Mouse (Mus musculus) midbrain, embryonic 10.5 days (tissue): ENCODE data around the gene Epas1. TPM values are rescaled to one million over a fixed set of nuclear protein-coding genes. Genes with fewer than 3 reads are reported as not detected.
A peak's percentile ranks its signal among the peaks of the same experiment; 100 is the strongest.

Experiments used
- DNase-seq: peaks from one replicate; pipeline ENCODE4 v3.0.0-alpha.2; 2017; ENCODE audit warnings: low spot score
- H3K27ac ChIP-seq: fragments of 300-500 bp; sonication (generic); replicated peaks from 2 replicates; pipeline ENCODE4 v1.5.1; 2016; ENCODE audit warnings: mild to moderate bottlenecking
- H3K27me3 ChIP-seq: fragments of 300-500 bp; sonication (generic); 2 replicates; pipeline ENCODE4 v1.6.1; 2016; ENCODE audit warnings: low read depth, mild to moderate bottlenecking; ENCODE audit not compliant: poor library complexity, severe bottlenecking
- H3K36me3 ChIP-seq: fragments of 300-500 bp; sonication (generic); 2 replicates; pipeline ENCODE4 v1.6.1; 2016; ENCODE audit warnings: mild to moderate bottlenecking, moderate library complexity
- H3K4me1 ChIP-seq: fragments of 300-500 bp; sonication (generic); 2 replicates; pipeline ENCODE4 v1.6.1; 2016
- H3K4me3 ChIP-seq: fragments of 300-500 bp; sonication (generic); 2 replicates; pipeline ENCODE4 v1.5.1; 2016; ENCODE audit warnings: mild to moderate bottlenecking, moderate library complexity
- H3K9me3 ChIP-seq: fragments of 300-500 bp; sonication (generic); replicated peaks from 2 replicates; pipeline ENCODE4 v1.6.1; 2016; ENCODE audit warnings: mild to moderate bottlenecking
- WGBS: fragments of 180-500 bp; shearing (Covaris S2); methylation state at CpG from one replicate; pipeline ENCODE4 v1.1.7; 2016; 5-methylcytosine and 5-hydroxymethylcytosine counted together
- polyA plus RNA-seq: library from polyadenylated mRNA; unstranded; fragments of >200 nt; fragmentation: Nextera tagmentation; extraction: Ambion mirVana; gene quantifications from 2 replicates; pipeline ENCODE4 v1.2.1, GENCODE M21; 2016

Epas1 gene
- polyA plus RNA-seq, 1 experiment from 2014 or later, result 2.0 TPM

DNA sequence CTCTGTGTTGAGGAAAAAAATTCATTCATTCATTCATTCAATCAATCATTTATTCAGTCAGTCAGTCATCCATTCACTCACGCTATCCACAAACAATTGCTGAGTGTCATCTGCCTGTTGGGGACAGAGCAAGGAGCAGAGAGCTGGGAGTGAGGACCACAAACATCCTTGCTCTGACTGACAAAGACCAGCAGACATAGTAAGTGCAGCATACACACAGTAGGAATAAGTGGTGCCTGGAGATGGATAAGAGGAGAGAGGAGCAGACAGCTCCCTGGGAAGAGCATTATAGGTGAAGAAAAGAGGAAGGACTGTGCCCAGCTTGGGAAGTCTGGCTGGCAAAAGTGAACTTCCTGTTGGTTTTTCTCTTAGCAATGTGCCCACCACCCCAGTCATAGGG, 21.0 kb upstream of the Epas1 start:
- WGBS, result 76% methylated on average over 1 of the region's 1 CpGs
- Histone ChIP-seq H3K27me3 (no peaks in the 10 kb centered on the region), H3K27ac (no peak overlapping the region), H3K4me3 (peak overlapping the region; percentile 35; the same call in 1 of the 2 replicates), H3K36me3 (no peaks in the 10 kb centered on the region), H3K9me3 (no peaks in the 10 kb centered on the region), H3K4me1 (peaks cover 18% of the 10 kb centered on the region)
- no peak for DNase-seq

DNA sequence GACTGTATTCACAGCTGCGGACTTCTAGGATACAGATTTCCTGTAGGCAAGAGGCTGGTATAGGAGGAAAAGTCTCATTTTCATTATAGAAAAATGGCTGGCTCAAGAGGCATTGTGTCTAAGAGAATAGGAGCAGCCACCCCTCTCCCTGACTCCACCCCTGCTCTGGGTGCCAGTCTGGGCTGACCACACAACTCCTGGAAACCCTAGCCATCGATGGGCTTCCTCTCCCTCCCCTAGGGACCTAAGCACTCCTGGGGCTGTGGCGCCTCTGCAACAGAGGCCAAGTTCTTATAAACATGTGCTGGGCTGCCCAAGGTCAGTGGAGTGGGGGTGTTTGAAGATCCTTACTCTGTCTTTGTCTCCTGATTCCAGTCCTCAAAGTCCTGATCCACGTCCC, 19.9 kb upstream of the Epas1 start:
- no peak for DNase-seq
- H3K9me3 ChIP-seq, result no peaks in the 10 kb centered on the region
- peaks cover 12% of the 10 kb centered on the region for H3K4me1 ChIP-seq
- no peak overlapping the region for H3K4me3 ChIP-seq
- WGBS, result 87% methylated on average over 4 of the region's 4 CpGs
- no peaks in the 10 kb centered on the region for H3K36me3 ChIP-seq
- no peaks in the 10 kb centered on the region for H3K27me3 ChIP-seq
- H3K27ac ChIP-seq, result no peak overlapping the region; the same call in 1 of the 2 replicates

DNA sequence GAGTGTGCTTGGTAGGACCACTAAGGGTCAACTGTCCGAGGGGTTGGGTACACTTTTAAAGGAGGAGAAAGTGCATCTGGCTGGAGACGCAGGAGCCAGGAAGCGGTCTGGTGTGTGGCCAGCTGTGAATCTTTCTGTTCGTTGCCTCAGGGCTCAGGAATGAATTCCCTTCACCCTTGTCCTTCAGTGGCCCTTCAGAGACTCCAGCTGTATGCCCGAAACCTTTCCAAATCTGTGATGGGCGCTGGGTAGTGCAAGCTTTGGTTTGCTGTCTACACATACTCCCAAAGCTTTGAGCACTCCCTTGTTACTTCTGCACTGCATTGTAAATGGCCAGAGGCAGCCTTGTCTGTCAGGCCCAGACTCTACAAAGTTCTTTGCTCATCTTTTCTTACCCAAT, 15.0 kb upstream of the Epas1 start:
- Histone ChIP-seq H3K9me3 (no peaks in the 10 kb centered on the region), H3K4me1 (no peaks in the 10 kb centered on the region), H3K4me3 (no peak overlapping the region), H3K27ac (no peak overlapping the region), H3K27me3 (no peaks in the 10 kb centered on the region), H3K36me3 (no peaks in the 10 kb centered on the region)
- 85% methylated on average over 6 of the region's 6 CpGs for WGBS
- DNase-seq, result no peak

DNA sequence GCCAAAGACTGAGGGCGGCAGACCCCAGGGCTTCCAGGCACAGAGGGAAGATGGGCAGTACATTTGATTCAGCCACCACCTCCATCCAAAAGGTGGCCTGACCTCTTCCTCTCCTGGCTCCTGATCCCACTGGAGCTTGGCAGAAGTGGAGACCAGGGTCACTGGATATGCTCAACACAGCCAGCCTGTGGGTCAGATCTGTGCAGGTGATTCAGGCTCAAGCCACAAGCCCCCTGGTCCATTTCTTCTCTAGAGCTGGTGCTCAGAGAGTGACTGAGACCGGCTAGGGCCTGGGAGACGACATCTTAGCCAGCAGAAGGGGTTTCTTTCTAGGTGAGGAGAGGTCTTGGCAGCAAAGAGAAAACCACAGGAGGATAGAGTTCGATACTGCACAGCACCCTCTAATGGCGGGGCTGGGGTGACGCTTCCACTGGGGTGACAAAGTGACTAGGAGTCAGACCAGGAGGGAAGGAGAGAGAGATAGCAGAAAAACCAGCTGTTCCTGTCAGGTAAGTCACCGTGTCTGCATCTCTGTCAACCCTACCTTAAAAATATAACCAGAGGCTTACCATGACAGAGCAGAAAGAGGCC, 10.1 kb upstream of the Epas1 start:
- no peak for DNase-seq
- Histone ChIP-seq H3K4me1 (no peaks in the 10 kb centered on the region; the same call in 1 of the 2 replicates), H3K4me3 (no peak overlapping the region), H3K27ac (no peak overlapping the region), H3K36me3 (no peaks in the 10 kb centered on the region), H3K9me3 (no peaks in the 10 kb centered on the region), H3K27me3 (0 out of 2 replicates have a peak, but pooled peaks cover 8% of the 10 kb centered on the region)
- 86% methylated on average over 7 of the region's 7 CpGs for WGBS

DNA sequence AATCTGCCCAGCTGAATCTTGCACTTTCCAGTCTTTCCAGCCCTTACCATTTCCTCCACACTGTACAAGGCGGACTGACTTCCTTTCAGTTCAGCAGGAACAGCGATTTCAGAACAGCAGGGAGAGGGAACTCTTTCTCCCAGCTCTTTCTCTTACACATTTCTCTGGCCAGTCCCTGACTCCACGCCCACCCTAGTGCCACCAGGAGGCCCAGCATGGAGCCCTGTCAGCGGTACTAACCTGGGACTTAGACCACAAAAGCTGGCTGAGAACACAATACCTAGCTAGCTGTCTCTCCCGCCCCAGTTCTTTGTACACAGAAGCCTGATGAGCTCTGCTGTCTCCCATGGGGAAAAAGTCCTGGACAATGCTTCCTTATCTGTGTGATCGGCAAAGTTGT, 8.6 kb upstream of the Epas1 start:
- Histone ChIP-seq H3K4me3 (no peak overlapping the region), H3K27me3 (0 out of 2 replicates have a peak, but pooled peaks cover 14% of the 10 kb centered on the region), H3K27ac (no peak overlapping the region), H3K4me1 (no peaks in the 10 kb centered on the region; the same call in 1 of the 2 replicates), H3K36me3 (no peaks in the 10 kb centered on the region), H3K9me3 (no peaks in the 10 kb centered on the region)
- 26% methylated on average over 6 of the region's 6 CpGs for WGBS
- no peak for DNase-seq

DNA sequence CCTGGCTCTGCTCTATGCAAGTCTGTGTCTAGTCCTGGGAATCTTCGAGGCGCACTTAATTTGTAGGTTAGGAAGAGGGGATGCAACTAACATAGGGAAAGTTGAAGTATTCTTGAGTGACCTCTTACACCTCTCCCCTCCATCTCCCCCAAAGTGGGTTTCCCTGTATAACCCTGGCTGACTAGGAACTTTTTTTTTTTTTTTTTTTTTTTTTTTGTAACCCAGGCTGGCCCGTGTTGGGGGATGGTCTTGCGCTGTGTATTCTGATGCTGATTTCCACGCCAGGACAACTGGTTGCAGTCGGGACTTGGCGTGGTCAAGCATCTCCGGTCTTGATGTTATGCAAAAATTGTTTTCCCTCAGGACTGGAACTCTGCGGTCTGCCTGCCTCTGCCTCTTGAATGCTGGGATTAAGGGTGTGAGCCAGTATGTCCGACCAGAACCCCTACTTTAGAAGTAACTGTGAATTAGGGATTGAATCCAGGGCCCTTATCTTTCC, 2.1 kb upstream of the Epas1 start:
- 72% methylated on average over 10 of the region's 10 CpGs for WGBS
- H3K4me3 ChIP-seq, result no peak overlapping the region
- H3K9me3 ChIP-seq, result no peaks in the 10 kb centered on the region
- H3K27ac ChIP-seq, result no peak overlapping the region
- H3K27me3 ChIP-seq, result peaks cover 68% of the 10 kb centered on the region
- H3K4me1 ChIP-seq, result peaks cover 28% of the 10 kb centered on the region
- H3K36me3 ChIP-seq, result no peaks in the 10 kb centered on the region
- no peak for DNase-seq

DNA sequence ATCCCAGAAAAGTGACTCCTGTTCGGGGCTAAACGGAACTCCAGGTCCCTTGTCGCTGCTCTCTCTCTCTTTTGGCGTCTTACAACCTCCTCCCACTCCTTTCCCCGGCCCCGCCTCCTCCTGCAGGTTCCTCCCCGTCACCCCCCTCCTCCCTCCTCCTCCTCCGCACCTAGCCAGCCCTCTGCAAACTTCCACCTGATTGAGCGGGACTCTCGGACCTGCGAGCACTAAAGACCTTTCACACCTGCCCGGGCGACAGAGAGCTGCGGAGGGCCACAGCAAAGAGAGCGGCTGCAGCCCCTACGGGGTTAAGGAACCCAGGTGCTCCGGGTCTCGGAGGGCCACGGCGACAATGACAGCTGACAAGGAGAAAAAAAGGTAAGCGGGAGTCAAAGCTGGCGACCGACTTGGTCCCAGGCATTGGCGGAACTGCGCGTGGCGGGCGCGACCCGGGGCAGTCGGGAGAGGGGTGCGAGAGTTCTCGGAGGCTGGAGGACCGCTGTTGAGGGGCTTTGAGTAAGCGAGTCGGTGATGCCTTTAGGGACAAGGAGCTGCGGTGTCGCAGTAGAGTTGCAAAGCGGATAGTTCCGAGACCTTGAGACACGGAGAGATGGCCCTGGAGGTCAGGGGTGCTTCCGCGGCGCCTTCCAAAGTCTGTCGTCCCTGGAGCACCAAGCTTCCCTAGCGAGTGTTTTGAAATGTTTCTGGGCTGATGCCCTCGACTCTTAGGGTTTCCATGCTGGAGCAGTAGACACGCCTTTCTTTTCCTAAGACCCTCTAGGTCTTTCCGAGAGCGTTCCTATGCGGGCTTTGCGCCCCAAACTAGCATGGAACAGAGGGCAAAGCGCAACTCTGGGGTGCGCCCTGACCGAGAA, 668 bp downstream of the Epas1 start:
- Histone ChIP-seq H3K27ac (no peak overlapping the region), H3K4me3 (peak overlapping the region; percentile 67), H3K4me1 (peaks cover 28% of the 10 kb centered on the region), H3K9me3 (no peaks in the 10 kb centered on the region), H3K27me3 (peaks cover 80% of the 10 kb centered on the region), H3K36me3 (no peaks in the 10 kb centered on the region)
- peak; percentile 66 for DNase-seq
- WGBS, result under 1% methylated on average over 55 of the region's 55 CpGs

DNA sequence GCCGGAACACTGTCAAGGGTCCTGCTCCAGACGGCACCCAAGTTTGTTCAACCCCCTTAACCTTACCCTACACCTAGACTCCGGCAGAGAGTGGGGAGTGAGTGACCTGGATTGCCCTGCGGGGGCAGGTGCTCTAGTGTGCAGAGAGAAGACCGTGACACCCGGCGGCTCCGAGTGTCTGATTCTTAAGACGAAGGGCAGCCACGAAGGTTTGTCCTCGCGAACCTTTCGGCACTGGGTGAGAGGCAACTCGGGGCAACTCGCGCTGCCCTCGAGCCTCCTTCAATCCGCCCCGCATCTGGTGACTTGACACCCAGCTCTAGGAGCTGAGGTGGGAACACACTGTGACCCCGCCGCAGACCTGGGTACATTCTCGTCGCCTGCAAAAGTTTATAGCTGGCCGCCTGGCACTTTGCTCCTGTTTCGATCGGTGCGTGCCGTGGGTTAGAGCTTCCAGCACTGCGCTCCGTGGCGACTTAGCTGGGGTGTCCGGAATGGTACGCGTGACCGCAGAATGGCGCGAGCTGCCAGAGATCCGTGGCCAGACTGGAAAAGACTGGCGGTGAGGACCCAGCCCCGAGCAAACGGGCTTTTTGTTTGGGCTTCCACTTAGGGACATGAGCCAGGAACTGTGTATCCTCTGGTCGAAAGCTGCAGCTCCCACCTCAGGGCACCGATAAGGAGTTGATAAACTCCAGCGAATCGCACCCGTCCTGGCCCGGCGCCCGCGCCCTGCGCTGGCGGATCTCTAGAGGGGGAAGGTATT, 1.5 kb downstream of the Epas1 start:
- WGBS, result 1% methylated on average over 52 of the region's 52 CpGs
- Histone ChIP-seq H3K4me3 (peak overlapping the region; percentile 67), H3K4me1 (peaks cover 28% of the 10 kb centered on the region), H3K36me3 (no peaks in the 10 kb centered on the region), H3K27me3 (peaks cover 74% of the 10 kb centered on the region), H3K27ac (no peak overlapping the region), H3K9me3 (no peaks in the 10 kb centered on the region)
- DNase-seq, result peak; percentile 45

DNA sequence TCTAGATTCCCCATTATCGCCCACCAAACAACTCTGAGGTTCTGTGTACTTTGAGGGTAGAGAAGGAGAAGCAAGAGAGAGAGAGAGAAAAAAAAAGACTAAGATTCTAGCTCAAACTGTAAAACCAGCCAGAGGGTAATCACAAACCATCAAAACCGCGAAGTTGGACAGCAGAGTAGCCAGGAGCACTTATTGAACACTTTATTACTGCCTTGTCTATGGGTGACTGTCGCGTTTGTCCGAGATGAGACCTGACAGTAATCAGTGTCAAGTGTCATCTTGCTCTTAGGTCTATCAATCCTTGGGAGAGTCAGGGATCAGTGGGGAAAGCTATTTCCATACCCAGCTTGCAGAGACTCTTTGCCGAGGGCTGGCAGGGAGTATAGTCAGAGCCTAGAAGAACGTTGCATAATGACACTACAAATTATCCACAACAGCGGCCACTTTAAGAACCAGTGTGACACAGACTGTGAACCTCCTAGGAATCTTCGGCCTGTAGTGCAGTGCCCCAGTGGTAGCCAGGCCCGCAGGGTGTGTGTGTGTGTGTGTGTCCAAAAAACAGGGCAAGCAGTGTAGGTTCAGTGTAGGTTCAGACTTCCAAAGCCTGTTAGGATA, 2.2 kb downstream of the Epas1 start:
- peaks cover 67% of the 10 kb centered on the region for H3K27me3 ChIP-seq
- H3K36me3 ChIP-seq, result no peaks in the 10 kb centered on the region
- H3K27ac ChIP-seq, result no peak overlapping the region
- H3K4me3 ChIP-seq, result peak overlapping the region; percentile 67
- peaks cover 28% of the 10 kb centered on the region for H3K4me1 ChIP-seq
- DNase-seq, result peak; percentile 23
- no peaks in the 10 kb centered on the region for H3K9me3 ChIP-seq
- 21% methylated on average over 11 of the region's 11 CpGs for WGBS

DNA sequence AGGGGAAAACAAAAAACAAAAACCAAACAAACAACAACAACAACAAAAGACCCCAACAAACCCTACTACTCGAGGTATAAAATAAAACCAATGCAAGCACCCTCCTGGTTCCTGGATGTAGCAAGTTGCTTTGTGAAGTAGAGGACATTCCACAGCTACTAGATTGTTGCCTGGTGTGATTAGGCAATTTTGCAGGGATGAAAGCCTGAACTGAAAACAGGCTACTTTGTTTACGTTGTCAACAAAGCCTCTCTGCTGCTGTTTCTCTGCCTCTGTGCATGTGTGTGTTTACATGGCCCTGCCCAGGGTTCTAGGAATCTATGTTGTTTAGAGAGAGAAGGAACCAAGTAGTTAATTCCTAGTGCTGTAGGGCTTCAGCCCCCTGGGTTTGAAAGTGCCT, 4.1 kb downstream of the Epas1 start:
- no peaks in the 10 kb centered on the region for H3K36me3 ChIP-seq
- no peak overlapping the region for H3K4me3 ChIP-seq
- 42% methylated on average over 2 of the region's 2 CpGs for WGBS
- H3K9me3 ChIP-seq, result no peaks in the 10 kb centered on the region
- no peak for DNase-seq
- H3K27ac ChIP-seq, result no peak overlapping the region
- peaks cover 26% of the 10 kb centered on the region for H3K4me1 ChIP-seq
- peaks cover 48% of the 10 kb centered on the region for H3K27me3 ChIP-seq

DNA sequence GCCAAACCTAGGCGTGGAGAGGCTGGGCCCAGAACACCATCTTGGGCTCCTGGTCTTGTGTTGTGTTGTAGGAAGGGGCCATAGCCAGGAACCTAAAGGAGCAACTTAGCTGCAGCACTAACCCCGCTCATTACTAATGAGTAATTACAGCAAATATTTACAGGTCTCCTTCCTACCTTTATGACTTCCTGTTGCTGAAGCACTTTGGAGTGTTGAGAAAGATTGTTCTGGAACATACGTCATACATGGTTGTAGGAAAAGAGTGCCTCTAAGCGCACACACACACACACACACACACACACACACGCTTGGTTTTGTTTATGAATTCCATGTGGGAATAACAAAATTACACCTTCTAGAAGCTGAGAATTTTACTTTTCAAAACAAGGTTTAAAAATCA, 8.4 kb downstream of the Epas1 start:
- H3K27ac ChIP-seq, result no peak overlapping the region
- H3K36me3 ChIP-seq, result no peaks in the 10 kb centered on the region
- peaks cover 9% of the 10 kb centered on the region for H3K27me3 ChIP-seq
- H3K4me3 ChIP-seq, result no peak overlapping the region
- H3K9me3 ChIP-seq, result no peaks in the 10 kb centered on the region
- no peaks in the 10 kb centered on the region for H3K4me1 ChIP-seq
- WGBS, result 85% methylated on average over 5 of the region's 5 CpGs
- no peak for DNase-seq

DNA sequence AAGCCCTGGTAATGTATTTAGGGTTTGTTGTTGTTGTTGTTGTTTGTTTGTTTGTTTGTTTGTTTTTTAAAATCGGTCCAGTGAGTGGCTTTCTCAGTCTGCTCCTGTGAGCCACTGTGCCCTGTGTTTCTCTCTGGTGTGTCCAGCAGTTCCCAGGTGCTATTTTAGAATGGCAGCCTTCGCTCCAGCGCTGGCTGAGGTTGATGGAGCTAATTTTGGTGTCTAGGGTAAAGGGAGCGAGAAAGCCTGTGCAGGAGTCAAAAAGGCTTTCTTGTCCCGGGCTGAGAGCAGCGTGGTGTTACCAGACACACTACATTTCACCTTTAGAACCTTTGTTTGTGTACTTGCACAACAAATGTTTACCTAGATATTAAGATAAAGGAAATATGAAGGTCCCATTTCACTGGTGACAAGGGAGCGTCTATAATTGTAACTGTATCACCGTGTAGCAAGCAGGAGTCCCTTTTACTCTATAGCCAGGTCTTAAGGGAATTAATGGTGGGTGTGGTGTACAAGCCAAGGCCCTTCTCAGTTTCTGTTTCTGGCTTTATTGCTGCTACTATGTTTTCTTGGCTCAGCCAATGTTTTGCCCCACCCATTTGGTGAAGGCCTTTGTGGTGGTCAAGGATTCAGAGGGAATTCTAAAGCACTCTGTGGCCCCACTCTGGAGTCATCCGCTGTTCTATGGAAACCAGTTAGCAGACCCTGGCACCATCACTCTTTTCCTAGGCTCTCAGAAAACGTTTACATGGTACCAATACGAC, 9.2 kb downstream of the Epas1 start:
- no peaks in the 10 kb centered on the region for H3K9me3 ChIP-seq
- no peaks in the 10 kb centered on the region for H3K4me1 ChIP-seq
- no peak overlapping the region for H3K27ac ChIP-seq
- WGBS, result 85% methylated on average over 11 of the region's 11 CpGs
- no peak for DNase-seq
- H3K27me3 ChIP-seq, result peaks cover 2% of the 10 kb centered on the region
- H3K36me3 ChIP-seq, result no peaks in the 10 kb centered on the region
- H3K4me3 ChIP-seq, result no peak overlapping the region
